Mouse (Mus musculus): ENCODE measurements around the gene Ppp1r3a. TPM values are rescaled to one million over a fixed set of nuclear protein-coding genes. Genes with fewer than 3 reads are reported as not detected.

Ppp1r3a gene
- polyA plus RNA-seq, 1 experiment = not detected

Other genes starting within 250 kb of the Ppp1r3a start
- 2.4 and 3.0 TPM in 2 replicates for gene Foxp2, start 146.1 kb upstream of the Ppp1r3a start, polyA plus RNA-seq (2012; rRNA removed)